Mouse (Mus musculus): Measurements from ENCODE around the gene Clasp2.

DNA sequence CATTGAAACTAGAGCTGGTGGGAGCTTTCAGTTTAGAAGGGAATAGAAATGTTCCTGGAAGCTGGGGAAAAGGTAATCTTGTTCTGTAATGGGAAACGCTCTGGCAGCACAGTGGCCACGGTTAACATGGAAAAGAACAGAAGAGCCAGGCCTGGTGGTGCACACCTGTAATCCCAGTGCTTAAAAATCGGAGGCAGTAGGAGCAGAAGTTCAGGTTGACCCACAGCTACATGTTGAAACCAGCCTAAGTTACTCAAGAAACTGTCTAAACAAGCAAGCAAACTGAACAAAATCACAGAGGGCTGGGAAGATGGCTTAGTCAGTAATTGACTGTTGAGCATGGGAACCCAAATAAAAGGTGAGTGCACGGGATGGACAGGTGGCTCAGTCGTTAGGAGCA, 183.6 kb downstream of the Clasp2 start:
- TF ChIP-seq CTCF (conservative IDR thresholded peaks at IDR 0.05; ENCODE audit: low read length), result no peak
- no peak for TF ChIP-seq NANOG (IDR thresholded peaks at IDR 0.05; ENCODE audit: borderline replicate concordance, low read length)
